Mouse (Mus musculus): ENCODE results near the gene Ubb. TPM values are rescaled to one million over a fixed set of nuclear protein-coding genes. Genes with fewer than 3 reads are reported as not detected.

Ubb gene
- total RNA-seq, 1 experiment from 2014 or later = 1,405 TPM

DNA sequence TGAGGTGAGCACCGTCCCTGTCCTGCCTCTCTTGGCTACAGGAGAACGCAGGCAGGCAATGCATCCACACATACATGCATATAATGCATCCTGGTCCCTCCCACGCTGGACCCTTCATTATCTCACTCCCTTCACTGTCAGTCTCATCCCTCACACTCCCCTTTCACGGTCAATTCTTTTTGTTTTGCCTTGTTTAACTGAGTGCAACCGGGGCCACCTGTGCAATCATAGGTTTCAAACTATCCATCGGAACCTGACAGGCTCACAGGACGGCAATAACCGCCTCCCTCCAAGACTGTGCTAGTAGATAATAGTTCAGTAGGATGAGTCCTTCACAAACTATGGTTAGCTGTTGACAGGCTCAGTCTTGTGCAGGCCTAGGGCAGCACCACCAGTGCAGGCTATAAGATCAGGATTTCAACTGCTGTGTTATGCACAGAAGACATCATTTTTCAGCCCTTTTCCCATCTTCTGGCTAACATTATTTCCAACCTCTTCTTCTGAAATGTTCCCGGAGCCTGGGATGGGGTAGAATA lies 33.8 kb downstream of the Ubb start:
- no peak for DNase-seq

GRCm38 (mm10) chr11:62587034-62587433 lies 36.1 kb downstream of the Ubb start:
- no peak for DNase-seq

- DNase-seq = no peak
Measured at GRCm38 (mm10) chr11:62589391-62589790, 38.4 kb downstream of the Ubb start.

DNA sequence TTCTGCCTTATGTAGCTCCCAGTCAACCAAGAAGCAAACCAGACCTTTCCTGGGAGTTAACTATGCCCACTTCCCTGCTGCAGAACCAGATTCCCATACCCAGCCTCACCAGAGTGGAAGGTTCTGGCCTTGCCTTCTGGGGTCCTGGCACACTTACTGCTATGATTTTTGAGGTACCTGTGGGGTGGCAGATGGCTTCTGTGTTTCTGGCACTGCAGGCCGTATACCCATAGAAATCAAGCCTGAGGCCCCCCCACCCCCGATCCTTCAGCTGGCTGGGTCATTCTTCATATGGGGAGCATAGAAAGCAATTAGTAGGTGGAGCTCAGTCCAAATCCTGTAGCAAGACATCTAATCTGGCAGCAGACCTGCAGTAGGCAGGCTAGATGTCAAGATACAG lies 40.1 kb downstream of the Ubb start:
- no peak for DNase-seq

- no peak for DNase-seq
Measured at GRCm38 (mm10) chr11:62591904-62592575, 41.1 kb downstream of the Ubb start.

DNA sequence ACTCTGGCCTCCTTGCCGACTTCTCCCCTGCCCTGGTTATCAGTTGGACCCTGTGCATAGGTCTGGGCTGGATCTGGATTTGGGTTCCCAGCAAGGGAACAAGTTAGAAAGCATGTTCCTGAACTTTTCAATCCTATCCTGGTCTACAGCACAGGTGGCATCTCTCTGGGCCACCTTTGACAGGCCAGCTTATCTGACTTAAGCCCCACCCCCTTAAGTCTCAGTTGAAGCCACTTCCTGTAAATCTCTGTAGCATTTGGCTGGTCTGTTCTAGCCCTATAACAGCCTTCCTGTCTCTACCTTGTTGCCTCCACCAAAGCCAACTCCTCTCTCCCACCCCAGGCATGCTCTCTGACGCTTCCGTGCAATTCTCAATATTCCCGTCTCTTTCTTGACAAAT lies 47.6 kb downstream of the Ubb start:
- DNase-seq = no peak

GRCm38 (mm10) chr11:62601732-62602618 lies 51.0 kb downstream of the Ubb start:
- DNase-seq = no peak

Other genes starting within 250 kb of the Ubb start
- gene Pigl, start 92.7 kb upstream of the Ubb start, total RNA-seq (2021) = 7.9 and 12.0 TPM in 2 replicates
- 241 and 268 TPM in 2 replicates for gene Ncor1, start 92.6 kb upstream of the Ubb start, total RNA-seq (2021)
- gene Cenpv, start 11.9 kb upstream of the Ubb start, total RNA-seq (2021) = 40.0 and 44.4 TPM in 2 replicates
- gene Trpv2, start 23.3 kb downstream of the Ubb start, total RNA-seq (2021) = 1.6 and 1.9 TPM in 2 replicates
- gene Lrrc75a, start 97.4 kb downstream of the Ubb start, total RNA-seq (2021) = 37.2 and 44.9 TPM in 2 replicates
- gene Mmgt2, start 97.5 kb downstream of the Ubb start, total RNA-seq (2021) = 35.7 and 49.0 TPM in 2 replicates
- 4.4 and 5.4 TPM in 2 replicates for gene Zfp287, start 180.7 kb downstream of the Ubb start, total RNA-seq (2021)
- gene Gm10428, start 201.9 kb downstream of the Ubb start, total RNA-seq (2021) = not detected in 2 replicates
- gene Zfp286, start 238.3 kb downstream of the Ubb start, total RNA-seq (2021) = 2.1 and 2.5 TPM in 2 replicates

Data from adrenal gland, postnatal 25 days (tissue).